Mouse (Mus musculus): Measurements from ENCODE around the gene Rpl15.
A peak's percentile ranks its signal among the peaks of the same experiment; 100 is the strongest.
"Not testable (repeated sequence)": the region's sequence is repeated elsewhere in the genome, so short reads cannot be mapped to it uniquely, and the experiment has no call there.

Rpl15 gene

GRCm38 (mm10) chr14:18270529-18271441, at the start of gene Rpl15, which contains the start of gene Nkiras1:
TSS of gene Rpl15 (minus strand) at chr14:18271391.
TSS of gene Nkiras1 (plus strand) at chr14:18271136.
- peak; percentile 92 for DNase-seq (ENCODE audit: low spot score)

GRCm38 (mm10) chr14:18317457-18318411, 46.5 kb upstream of the Rpl15 start:
- DNase-seq (ENCODE audit: low spot score), result no peak

GRCm38 (mm10) chr14:18304165-18304564, 33.0 kb upstream of the Rpl15 start:
- DNase-seq (ENCODE audit: low spot score), result no peak

- no peak for DNase-seq (ENCODE audit: low spot score)
Observed at GRCm38 (mm10) chr14:18303262-18303661, 32.1 kb upstream of the Rpl15 start.

GRCm38 (mm10) chr14:18302750-18303149, 31.6 kb upstream of the Rpl15 start:
- no peak for DNase-seq (ENCODE audit: low spot score)

DNA sequence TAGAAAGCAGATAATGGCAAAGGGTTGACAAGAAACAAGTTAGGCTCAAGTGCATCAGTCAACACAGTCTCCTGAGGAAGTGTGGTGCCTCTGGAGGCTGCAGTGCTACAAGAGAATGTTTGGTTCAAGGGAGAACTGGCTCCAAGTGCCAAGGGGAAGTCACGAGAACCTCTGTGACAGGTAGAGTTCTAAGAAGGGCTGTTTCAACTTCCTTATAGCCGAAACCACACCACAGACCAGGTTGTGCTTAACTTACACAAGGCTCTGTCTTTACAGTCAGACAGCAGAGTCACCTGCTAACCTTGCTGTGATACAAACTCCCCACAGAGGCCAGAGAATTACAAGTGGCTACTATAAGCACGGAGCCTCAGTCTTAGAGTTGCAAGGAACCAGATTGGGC, 30.4 kb upstream of the Rpl15 start:
- no peak for DNase-seq (ENCODE audit: low spot score)

GRCm38 (mm10) chr14:18300676-18301075, 29.5 kb upstream of the Rpl15 start:
- no peak for DNase-seq (ENCODE audit: low spot score)

DNA sequence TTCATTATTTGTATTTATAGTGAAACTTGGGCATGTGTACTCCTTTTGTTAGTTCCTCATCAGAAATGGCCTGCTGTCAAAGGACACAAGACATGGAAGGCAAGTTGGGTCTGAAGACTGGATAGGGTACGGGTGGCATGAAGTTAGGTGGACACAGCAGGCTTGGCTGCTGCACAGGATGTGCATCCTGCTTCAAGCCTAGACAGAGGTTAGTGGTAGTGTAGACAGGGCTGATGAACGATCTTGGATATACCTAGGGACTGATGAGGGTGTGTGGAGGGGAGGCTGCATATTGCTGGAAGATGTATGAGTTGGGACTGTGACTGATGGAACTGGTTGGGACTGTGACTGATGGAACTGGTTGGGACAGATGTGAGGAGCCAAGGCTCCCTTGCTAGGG, 27.7 kb upstream of the Rpl15 start:
- DNase-seq (ENCODE audit: low spot score), result no peak

- DNase-seq (ENCODE audit: low spot score), result no peak
Observed at GRCm38 (mm10) chr14:18297441-18297840, 26.2 kb upstream of the Rpl15 start.

DNA sequence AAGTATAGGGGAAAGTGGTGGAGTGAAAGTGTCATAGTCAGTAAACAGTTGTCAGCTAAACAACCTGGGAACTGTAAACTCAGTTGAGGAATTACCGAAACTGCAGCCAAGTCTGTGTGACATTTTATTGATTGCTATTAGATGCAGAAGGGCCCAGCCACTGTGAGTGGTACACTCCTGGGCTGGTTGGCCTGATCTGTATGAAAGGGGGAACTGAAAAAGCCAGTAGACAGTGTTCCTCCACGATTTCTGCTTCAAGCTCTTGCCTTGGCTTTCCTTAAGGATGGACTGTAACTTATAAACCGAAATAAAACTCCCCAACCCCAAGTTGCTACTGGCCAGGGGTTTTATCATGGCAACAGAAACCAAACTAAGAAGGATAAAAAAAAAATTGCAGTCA, 21.4 kb upstream of the Rpl15 start:
- no peak for DNase-seq (ENCODE audit: low spot score)

- DNase-seq (ENCODE audit: low spot score), result no peak
Observed at GRCm38 (mm10) chr14:18292111-18292510, 20.9 kb upstream of the Rpl15 start.

GRCm38 (mm10) chr14:18287391-18287790, 16.2 kb upstream of the Rpl15 start:
- DNase-seq (ENCODE audit: low spot score), result no peak

DNA sequence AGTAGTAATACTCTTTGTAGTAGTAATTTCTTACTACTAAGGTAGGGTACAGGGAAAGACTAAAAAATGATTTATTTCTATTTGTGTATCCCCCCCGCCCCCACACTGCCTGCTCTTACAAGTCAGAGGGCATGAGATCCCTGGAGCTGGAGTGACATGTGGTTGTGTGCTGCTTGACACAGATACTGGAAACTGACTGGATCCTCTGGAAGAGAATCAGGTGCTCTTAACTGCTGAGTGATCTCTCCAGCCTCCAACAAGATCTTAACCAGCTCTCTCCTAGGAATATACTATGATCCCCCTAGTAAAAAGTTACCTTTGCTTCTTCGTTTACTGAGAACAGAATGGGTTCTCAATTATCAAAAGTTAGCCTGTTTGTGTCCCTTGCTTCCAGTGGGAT, 15.2 kb upstream of the Rpl15 start:
- no peak for DNase-seq (ENCODE audit: low spot score)

DNA sequence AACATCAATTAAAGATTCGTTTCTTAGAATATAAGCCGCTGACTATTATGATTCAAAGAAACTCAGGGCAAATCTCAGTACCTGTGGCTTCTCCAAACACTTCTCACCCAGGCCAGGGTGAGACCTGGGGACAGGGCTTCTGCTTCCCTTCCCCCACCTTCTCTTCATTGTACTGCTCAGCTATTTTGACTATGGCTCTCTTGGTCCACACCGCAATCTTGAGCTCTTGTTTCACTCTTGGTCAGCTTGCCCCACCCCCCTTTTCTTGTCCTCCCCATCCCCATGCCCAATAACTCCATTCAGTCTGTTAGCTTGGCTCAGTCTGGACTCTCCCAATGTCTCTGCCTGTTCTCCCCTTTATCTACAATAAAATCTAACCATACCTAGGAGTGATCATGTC, 14.3 kb upstream of the Rpl15 start:
- no peak for DNase-seq (ENCODE audit: low spot score)

DNA sequence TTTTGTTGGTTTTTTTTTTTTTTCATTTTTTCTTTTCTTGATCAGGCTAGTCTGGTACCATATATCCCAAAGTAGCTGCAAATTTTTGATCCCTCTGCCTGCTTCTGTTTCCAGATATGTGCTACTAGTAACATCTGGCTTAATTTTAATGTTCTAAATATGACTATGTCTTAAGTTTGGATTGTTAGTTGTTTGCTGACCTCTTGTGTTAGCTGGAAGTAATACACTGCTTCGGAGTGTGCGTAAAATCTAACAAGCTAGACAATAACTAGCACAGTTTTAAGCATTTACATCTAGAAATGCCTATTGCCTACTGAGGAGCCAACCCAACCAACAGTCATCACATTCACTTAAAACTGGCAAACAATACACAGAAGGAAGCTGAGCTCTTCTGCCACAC, 13.4 kb upstream of the Rpl15 start:
- no peak for DNase-seq (ENCODE audit: low spot score)

DNA sequence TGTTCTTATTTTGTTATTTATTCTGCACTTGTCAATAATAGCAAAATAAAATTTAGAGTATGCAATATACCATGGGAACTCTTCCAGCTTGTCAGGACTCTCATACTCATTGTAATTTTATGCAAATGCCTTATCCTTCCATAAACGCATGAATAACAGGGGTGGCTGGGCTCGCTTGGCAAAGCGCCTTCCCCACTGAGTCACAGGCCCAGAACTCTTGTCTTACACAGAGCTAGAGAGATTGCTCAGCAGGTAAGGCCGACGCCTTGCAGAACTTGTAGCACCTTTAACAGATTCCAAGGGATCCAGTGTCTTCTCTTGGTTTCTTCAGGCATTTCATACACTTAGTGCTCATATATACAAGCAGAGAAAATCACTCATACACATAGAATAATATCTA, 9.2 kb upstream of the Rpl15 start:
- no peak for DNase-seq (ENCODE audit: low spot score)

GRCm38 (mm10) chr14:18274526-18274925, 3.3 kb upstream of the Rpl15 start:
- no peak for DNase-seq (ENCODE audit: low spot score)

- no peak for DNase-seq (ENCODE audit: low spot score)
Observed at GRCm38 (mm10) chr14:18271666-18272065, 475 bp upstream of the Rpl15 start.

DNA sequence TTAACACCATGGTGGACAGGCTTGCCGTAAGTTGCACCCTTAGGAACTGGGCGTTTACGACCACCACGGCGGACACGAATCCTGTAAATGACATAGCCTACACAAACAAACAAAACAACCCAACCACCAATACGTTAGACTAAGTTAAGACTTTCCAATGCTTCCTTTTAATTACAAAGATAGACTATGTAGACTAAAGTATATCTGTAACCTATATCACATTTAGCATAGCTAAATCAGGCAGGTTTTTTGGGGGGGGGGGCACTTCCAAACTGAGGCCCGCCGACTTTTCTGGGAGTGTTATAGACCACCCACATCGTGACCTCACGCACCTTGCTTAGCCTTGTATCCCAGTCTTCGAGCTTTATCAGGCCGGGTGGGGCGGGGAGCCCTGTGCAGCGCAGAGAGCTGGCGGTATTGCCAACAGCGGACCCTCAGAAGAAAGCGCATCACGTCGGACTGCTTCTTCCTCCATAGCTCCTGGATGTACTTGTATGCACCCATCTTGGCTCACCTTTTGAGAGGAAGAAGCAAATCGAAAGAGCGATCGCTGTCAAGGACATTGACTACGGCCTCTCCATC, 1.2 kb downstream of the Rpl15 start:
- DNase-seq (ENCODE audit: low spot score), result not testable (repeated sequence)

DNA sequence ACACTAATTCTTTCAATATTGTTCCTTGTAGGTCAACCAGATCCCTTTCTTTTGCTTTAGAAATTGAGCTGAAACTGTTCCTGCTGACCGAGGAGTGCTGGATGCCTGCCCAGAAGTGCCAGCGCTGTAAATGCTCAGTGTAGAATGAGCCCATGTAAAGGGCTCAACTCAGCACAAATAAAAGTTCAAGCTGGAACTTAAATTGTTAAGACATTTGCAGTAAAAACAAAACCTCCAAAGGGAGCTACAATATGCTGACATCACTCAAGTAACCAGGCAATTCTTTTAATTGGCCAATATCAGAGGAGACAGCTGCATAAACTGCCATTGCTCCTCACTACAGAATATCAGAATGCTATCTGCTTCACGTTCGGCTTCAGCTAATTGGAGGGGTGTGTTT, 7.8 kb downstream of the Rpl15 start:
- no peak for DNase-seq (ENCODE audit: low spot score)

DNA sequence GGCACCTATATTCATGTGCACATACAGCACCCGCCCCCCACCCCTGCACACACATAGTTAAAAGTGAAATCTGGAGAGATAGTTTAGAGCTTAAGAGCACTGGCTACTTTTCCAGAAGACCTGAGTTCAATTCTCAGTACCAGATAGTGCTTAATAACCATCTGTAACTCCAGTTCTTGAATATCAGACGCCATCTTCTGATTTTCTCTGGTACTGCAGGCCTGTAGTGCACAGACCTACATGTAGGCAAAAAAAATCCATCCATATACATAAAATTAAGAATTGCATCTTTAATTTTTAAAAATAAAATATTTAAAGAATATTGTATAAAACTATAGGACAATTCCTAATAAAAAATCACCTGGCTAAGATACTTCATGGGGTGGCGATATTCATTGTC, 10.0 kb downstream of the Rpl15 start:
- no peak for DNase-seq (ENCODE audit: low spot score)

DNA sequence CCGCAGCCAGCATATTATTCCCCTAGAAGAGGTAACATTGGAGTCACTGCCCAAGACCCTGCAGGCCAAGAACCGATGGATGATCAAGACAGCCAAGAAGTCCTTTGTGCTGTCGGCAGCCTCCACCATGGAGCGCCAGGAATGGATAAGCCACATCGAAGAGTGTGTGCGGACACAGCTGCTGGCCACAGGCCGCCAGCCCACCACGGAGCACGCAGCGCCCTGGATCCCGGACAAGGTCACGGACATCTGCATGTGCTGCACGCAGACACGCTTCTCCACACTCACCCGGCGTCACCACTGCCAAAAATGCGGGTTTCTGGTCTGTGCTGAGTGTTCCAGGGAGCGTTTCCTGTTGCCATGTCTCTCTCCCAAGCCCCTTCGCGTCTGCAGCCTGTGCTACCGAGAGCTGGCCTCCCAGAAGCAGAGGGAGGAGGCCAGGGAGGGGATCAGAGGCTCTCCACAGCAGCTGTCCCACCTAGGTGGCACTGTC, 28.5 kb downstream of the Rpl15 start:
- no peak for DNase-seq (ENCODE audit: low spot score)

All from urinary bladder, postnatal 25 days (tissue).